Mouse (Mus musculus) MN1 (cell line): ENCODE results near the gene Aldh1l1.

Experiments used
- DNase-seq: peaks from one replicate; pipeline ENCODE4 v3.0.0-alpha.2; 2016; ENCODE audit warnings: low spot score

Gene Aldh1l1

GRCm38 (mm10) chr6:90486176-90486921, at the start of gene Aldh1l1:
Gene Aldh1l1, plus strand, starts transcription at chr6:90486427.
- DNase-seq: no peak

- no peak for DNase-seq
Measured at GRCm38 (mm10) chr6:90437041-90437440, 49.2 kb upstream of the Aldh1l1 start.

GRCm38 (mm10) chr6:90446883-90447282, 39.3 kb upstream of the Aldh1l1 start:
- no peak for DNase-seq

GRCm38 (mm10) chr6:90450179-90450578, 36.0 kb upstream of the Aldh1l1 start:
- no peak for DNase-seq

DNA sequence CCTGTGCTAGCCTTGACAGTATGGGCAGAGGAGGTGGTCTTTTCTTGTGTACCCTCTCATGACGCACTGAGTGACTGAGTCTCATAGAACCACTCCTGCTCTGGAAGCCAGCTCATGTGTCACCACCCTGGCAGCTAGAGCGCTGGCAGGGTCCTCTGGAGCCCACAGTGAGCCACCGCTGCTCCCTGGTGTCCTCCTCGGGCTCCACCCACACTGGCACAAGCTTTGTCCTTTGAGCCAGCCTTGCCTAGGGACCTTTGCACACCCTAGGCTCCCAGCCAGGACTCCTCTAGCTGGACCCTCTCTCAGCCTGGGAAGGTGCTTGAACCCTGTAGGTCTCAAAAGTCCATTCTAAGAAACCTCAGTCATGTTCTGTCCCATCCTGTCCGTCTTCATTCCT, 35.5 kb upstream of the Aldh1l1 start:
- DNase-seq: no peak

GRCm38 (mm10) chr6:90451512-90451911, 34.7 kb upstream of the Aldh1l1 start:
- no peak for DNase-seq

DNA sequence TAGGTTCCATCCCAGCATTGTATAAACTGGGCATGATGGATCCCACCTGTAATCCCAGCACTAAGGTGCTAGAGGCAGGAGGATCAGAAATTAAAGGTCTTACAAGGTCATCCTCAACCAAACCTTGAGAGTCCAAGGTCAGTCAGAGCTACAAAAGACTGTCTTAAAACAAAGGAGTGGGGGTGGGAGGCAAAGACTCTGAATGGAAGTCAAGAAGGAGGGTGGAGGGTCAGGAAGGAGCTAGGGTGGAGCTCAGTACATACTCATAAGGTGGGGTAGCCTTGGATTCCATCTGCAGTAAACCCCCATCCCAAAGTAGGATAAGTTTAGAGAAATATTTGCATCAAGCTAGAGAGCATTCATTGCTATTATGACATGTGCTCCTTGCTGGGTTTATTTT, 33.6 kb upstream of the Aldh1l1 start:
- DNase-seq: no peak

GRCm38 (mm10) chr6:90453751-90454150, 32.5 kb upstream of the Aldh1l1 start:
- no peak for DNase-seq

DNA sequence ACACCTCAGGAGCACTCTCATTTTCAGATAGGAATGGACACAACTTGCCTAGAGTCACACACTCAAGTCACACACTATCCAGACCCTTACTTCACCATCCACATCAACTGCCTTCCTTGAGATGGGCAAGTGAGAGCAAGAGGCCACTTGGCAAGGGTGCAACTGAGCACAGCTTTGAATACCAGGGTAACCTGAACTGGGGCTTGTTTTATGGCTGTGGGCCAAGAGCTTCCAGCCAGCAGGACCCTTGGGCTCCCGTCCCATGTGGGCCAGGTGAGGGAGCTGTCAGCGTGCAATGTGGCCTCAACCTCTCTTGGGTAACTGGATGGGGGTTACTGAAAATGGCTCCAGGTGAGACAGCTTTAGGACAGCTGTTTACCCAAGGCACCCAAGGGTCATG, 28.8 kb upstream of the Aldh1l1 start:
- DNase-seq: no peak

- DNase-seq: no peak
Measured at GRCm38 (mm10) chr6:90461181-90461580, 25.0 kb upstream of the Aldh1l1 start.

DNA sequence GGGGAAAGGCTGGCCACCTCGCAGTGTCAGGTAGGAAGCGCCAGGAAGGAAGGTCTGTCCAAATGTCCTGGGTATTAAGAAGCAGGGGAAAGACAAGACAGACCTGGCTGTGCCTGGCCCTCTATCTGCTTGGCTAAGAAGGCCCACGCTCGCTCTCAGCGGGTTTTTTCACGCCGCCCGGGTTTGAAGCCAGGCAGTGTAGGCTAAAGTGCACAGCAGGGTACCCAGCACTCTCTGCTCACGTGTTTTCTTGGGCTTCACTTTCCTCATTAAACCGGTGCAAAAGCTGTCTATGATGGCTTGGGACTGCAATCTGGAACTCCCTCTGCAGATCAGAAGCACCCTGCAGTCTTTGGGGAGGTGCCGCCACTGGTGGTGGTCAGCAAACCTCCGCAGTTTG, 24.5 kb upstream of the Aldh1l1 start:
- no peak for DNase-seq

DNA sequence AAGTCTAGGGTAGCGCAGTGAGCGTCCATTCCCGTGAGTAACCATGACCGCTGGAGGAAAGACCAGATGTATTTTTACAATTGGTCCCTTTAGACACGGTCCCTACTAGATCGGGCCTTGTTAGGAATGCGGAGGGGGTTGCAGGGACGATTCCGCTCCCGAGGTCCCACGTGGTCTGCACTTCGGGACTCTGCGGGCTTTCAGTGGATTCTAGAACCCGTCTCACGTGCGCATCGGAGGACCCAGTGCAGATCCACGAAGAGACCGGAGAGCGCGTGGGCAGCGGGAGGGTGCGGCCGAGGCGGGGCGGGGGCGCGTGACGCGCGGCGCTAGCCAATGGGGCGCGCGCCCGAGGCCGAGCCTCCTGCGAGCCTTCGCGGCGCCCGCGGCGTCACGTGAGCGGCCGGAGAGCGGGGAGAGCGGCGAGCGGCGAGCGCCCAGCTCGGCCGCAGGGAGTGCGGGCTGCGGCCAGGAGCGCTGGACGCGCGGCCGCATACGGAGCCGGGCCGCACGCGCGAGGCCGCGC, 24.0 kb upstream of the Aldh1l1 start, which contains the start of gene Klf15:
TSS of gene Klf15 (plus strand) at position 396 of the 526 bp plus-strand sequence.
- no peak for DNase-seq

GRCm38 (mm10) chr6:90462841-90463227, 23.4 kb upstream of the Aldh1l1 start:
- no peak for DNase-seq

GRCm38 (mm10) chr6:90463228-90463862, 22.9 kb upstream of the Aldh1l1 start:
- no peak for DNase-seq

GRCm38 (mm10) chr6:90463890-90464421, 22.3 kb upstream of the Aldh1l1 start:
- no peak for DNase-seq

- no peak for DNase-seq
Measured at GRCm38 (mm10) chr6:90465028-90465640, 21.1 kb upstream of the Aldh1l1 start.

- peak; percentile 6 for DNase-seq
Measured at GRCm38 (mm10) chr6:90466079-90466478, 20.1 kb upstream of the Aldh1l1 start.

- DNase-seq: no peak
Measured at GRCm38 (mm10) chr6:90466847-90467410, 19.3 kb upstream of the Aldh1l1 start.

DNA sequence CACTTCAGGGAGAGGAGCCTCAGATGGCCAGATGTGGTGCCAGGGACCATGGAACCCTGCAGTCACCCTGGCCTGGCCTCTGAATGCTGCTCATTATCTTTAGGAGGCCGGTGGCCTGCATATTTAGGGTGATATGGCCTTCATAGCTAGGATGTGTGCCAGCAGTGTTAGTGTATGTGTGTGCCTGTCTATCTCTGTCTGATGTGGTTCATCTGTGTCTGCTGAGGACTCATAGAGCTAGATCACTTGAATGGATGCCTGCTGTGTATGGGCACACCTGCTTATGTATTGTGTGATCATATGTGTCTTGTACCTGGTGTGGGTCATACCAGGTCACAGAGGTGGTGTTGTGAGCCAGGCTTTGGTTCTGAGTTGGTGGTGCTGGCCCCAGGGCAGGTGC, 18.0 kb upstream of the Aldh1l1 start:
- no peak for DNase-seq

DNA sequence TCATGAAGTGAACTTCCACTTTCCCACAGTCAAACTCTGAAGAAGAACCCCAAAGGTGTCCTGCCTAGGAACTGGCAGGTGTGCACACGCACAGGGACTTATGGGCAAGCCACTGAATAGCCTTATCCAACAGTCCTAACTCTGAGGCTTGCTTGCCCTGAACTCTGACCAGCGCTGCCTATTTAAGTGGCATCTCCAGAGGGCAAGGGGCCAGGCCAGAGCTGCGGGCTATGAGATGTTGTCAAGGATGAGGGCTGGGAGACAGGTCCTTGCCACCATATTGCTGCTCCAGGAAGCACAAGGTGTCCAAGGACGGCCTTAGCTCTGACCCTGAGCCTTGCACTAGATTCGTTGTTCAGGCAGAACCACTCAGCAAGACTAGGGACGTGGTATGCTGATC, 17.2 kb upstream of the Aldh1l1 start:
- no peak for DNase-seq

- DNase-seq: no peak
Measured at GRCm38 (mm10) chr6:90470255-90470654, 16.0 kb upstream of the Aldh1l1 start.

GRCm38 (mm10) chr6:90470947-90471541, 15.2 kb upstream of the Aldh1l1 start:
- no peak for DNase-seq
